Mouse (Mus musculus): ENCODE data around the gene Ano5. TPM values are rescaled to one million over a fixed set of nuclear protein-coding genes. Genes with fewer than 3 reads are reported as not detected.

Ano5 gene
- polyA plus RNA-seq, 1 experiment, result 0.95 TPM

DNA sequence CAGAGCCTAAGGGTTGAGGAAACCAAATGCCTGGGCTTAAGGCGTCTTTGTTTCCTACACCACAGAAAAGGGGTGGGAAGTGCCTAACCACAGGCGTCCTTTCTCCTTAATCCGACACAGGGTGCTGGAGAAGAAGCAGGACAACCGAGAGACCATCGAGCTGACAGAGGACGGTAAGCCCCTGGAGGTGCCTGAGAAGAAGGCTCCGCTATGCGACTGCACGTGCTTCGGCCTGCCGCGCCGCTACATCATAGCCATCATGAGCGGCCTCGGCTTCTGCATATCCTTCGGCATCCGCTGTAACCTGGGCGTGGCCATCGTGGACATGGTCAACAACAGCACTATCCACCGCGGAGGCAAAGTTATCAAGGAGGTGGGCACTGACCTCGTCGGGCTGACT, 114.3 kb downstream of the Ano5 start:
- WGBS, result 38% methylated on average over 23 of the region's 23 CpGs
- Histone ChIP-seq H3K4me3 (replicated peaks; ENCODE audit: insufficient read depth, low read depth, low read length) (no peak overlapping the region), H3K27ac (ENCODE audit: insufficient read depth, low read length) (no peak overlapping the region), H3K27me3 (ENCODE audit: control insufficient read depth, insufficient read depth, low read length) (peaks cover 1% of the 10 kb centered on the region; the same call in 1 of the 2 replicates), H3K4me1 (ENCODE audit: control insufficient read depth, insufficient read depth, low read length) (no peaks in the 10 kb centered on the region)
- TF ChIP-seq CTCF (IDR thresholded peaks at IDR 0.05; ENCODE audit: borderline replicate concordance, insufficient read depth, low read depth, low read length), result no peak
- no peak for TF ChIP-seq POLR2A (IDR thresholded peaks at IDR 0.05; ENCODE audit: borderline replicate concordance, insufficient read depth, low read length)
- no peak for DNase-seq

DNA sequence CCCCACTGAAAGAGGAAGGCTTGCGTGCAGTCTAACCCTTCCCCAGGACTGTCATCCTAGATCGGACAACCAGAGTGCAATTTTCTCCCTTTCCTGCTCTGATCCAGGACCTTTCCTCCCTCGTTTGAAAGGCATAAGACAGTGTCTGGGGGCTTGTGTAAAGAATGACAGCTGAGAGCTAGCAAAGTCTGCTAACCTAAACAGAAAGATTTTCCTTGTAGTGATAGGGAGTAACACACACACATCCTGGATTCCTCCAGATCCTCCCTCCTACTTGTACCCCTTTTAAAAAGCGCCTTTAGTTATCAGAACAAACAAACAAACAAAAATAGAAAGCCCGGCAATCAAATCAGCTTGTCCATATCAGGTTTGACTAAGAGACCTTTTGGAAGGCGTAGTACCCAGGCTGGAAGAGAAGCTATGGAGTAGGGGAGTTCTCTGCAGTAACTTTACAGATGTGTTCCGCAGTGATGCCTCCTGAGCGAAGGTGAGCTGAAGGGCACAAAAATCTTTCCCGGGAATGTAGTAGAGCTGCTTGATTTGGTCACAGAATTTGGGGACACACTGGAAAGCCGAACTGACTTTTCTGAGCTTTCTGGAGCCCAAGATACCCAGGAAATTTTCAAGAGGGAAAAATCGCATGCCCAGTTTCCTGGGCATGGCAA, 114.9 kb downstream of the Ano5 start:
- Histone ChIP-seq H3K4me3 (replicated peaks; ENCODE audit: insufficient read depth, low read depth, low read length) (no peak overlapping the region), H3K27me3 (ENCODE audit: control insufficient read depth, insufficient read depth, low read length) (peaks cover 1% of the 10 kb centered on the region; the same call in 1 of the 2 replicates), H3K4me1 (ENCODE audit: control insufficient read depth, insufficient read depth, low read length) (no peaks in the 10 kb centered on the region), H3K27ac (ENCODE audit: insufficient read depth, low read length) (no peak overlapping the region)
- TF ChIP-seq POLR2A (IDR thresholded peaks at IDR 0.05; ENCODE audit: borderline replicate concordance, insufficient read depth, low read length) (no peak), CTCF (IDR thresholded peaks at IDR 0.05; ENCODE audit: borderline replicate concordance, insufficient read depth, low read depth, low read length) (no peak)
- no peak for DNase-seq
- WGBS, result 80% methylated on average over 11 of the region's 11 CpGs

DNA sequence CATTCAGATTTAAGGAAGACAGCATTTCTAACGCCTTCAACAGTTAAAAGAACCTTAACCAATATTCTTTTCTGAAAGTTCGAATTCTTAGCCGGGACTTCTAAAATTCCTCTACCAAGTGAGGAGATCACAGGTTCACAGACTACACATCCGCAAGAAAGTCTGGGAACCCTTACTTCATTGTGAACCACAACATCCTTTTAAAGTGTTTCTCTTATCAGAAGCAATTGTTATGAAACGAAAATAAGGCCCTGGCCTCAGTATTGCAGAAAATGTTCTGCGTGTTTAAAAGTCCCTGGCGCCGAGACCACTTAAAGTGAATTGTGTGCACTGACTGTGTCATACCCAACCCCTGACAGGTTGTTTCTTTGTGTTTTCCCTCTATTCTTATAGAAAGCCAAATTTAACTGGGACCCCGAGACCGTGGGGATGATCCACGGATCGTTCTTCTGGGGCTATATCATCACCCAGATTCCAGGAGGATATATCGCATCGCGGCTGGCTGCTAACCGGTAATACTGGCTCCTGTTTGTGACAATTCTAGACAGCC, 115.7 kb downstream of the Ano5 start:
- 79% methylated on average over 16 of the region's 16 CpGs for WGBS
- TF ChIP-seq CTCF (IDR thresholded peaks at IDR 0.05; ENCODE audit: borderline replicate concordance, insufficient read depth, low read depth, low read length) (no peak), POLR2A (IDR thresholded peaks at IDR 0.05; ENCODE audit: borderline replicate concordance, insufficient read depth, low read length) (no peak)
- Histone ChIP-seq H3K27me3 (ENCODE audit: control insufficient read depth, insufficient read depth, low read length) (peaks cover 1% of the 10 kb centered on the region; the same call in 1 of the 2 replicates), H3K4me1 (ENCODE audit: control insufficient read depth, insufficient read depth, low read length) (no peaks in the 10 kb centered on the region), H3K27ac (ENCODE audit: insufficient read depth, low read length) (no peak overlapping the region), H3K4me3 (replicated peaks; ENCODE audit: insufficient read depth, low read depth, low read length) (no peak overlapping the region)
- DNase-seq, result no peak

DNA sequence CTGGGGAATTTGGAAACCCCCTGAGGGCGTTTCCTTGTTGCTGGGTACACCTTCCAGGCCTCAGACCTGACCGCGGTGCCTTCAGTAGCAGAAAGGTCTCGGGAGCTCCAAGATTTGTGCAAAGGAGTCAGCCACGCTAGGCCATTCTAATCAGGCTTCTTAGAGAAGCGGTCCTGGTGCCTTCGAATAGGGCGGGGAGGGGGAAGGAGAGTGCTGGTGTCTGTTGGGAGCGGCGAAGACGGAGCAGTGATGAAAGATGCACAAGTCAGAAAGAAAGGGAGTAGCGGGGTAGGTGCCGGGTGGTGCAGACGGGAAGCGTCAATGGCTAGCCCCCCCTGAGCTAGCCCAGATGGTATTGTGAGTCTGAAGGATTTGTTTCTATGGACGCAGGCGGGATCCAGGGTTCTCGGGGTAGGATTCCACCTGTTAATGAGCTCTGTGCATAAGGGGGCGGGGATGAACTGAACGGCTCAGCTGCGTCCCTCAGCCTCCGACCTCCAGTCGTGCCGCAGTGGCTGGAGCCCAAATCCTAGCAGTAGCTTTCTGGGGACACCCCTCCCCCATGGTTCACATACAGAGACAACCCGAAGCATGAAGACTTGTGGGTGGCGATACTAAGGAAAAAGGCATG, 116.3 kb downstream of the Ano5 start:
- no peak for TF ChIP-seq POLR2A (IDR thresholded peaks at IDR 0.05; ENCODE audit: borderline replicate concordance, insufficient read depth, low read length)
- 17% methylated on average over 26 of the region's 26 CpGs for WGBS
- peaks cover 1% of the 10 kb centered on the region; the same call in 1 of the 2 replicates for H3K27me3 ChIP-seq (ENCODE audit: control insufficient read depth, insufficient read depth, low read length)
- no peak overlapping the region for H3K4me3 ChIP-seq (replicated peaks; ENCODE audit: insufficient read depth, low read depth, low read length)
- DNase-seq, result no peak
- H3K27ac ChIP-seq (ENCODE audit: insufficient read depth, low read length), result no peak overlapping the region
- H3K4me1 ChIP-seq (ENCODE audit: control insufficient read depth, insufficient read depth, low read length), result no peaks in the 10 kb centered on the region

GRCm38 (mm10) chr7:51627666-51628065, 116.8 kb downstream of the Ano5 start:
- no peaks in the 10 kb centered on the region for H3K4me1 ChIP-seq (ENCODE audit: control insufficient read depth, insufficient read depth, low read length)
- peaks cover 1% of the 10 kb centered on the region; the same call in 1 of the 2 replicates for H3K27me3 ChIP-seq (ENCODE audit: control insufficient read depth, insufficient read depth, low read length)
- no peak for DNase-seq
- TF ChIP-seq POLR2A (IDR thresholded peaks at IDR 0.05; ENCODE audit: borderline replicate concordance, insufficient read depth, low read length) (no peak), CTCF (IDR thresholded peaks at IDR 0.05; ENCODE audit: borderline replicate concordance, insufficient read depth, low read depth, low read length) (no peak)
- no peak overlapping the region for H3K27ac ChIP-seq (ENCODE audit: insufficient read depth, low read length)
- no peak overlapping the region for H3K4me3 ChIP-seq (replicated peaks; ENCODE audit: insufficient read depth, low read depth, low read length)
- 40% methylated on average over 9 of the region's 9 CpGs for WGBS

DNA sequence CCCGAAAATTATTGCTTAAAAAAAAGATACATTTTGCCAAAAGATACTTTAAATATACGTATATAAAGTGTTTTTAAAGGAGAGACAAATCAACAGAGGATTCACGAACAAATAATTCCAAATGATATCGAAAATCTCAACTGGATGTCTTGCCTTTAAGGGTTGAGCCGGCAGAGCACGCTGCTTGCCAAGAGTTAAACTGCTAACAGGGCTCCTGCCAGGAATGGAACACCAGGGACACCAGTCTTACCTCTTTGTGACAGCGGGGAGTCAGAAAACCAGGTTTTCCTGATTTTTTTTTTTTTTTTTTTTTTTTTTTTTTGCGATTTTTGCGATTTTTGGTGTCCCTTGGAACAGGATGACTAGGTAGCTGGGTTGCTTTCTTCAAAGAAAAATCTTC, 117.5 kb downstream of the Ano5 start:
- WGBS, result 28% methylated on average over 9 of the region's 9 CpGs
- Histone ChIP-seq H3K4me3 (replicated peaks; ENCODE audit: insufficient read depth, low read depth, low read length) (no peak overlapping the region), H3K27ac (ENCODE audit: insufficient read depth, low read length) (no peak overlapping the region), H3K27me3 (ENCODE audit: control insufficient read depth, insufficient read depth, low read length) (peaks cover 1% of the 10 kb centered on the region; the same call in 1 of the 2 replicates), H3K4me1 (ENCODE audit: control insufficient read depth, insufficient read depth, low read length) (no peaks in the 10 kb centered on the region)
- peak in 1 of 2 experiments; percentile 26 for DNase-seq
- no peak for TF ChIP-seq POLR2A (IDR thresholded peaks at IDR 0.05; ENCODE audit: borderline replicate concordance, insufficient read depth, low read length)
- TF ChIP-seq CTCF (IDR thresholded peaks at IDR 0.05; ENCODE audit: borderline replicate concordance, insufficient read depth, low read depth, low read length), result no peak

DNA sequence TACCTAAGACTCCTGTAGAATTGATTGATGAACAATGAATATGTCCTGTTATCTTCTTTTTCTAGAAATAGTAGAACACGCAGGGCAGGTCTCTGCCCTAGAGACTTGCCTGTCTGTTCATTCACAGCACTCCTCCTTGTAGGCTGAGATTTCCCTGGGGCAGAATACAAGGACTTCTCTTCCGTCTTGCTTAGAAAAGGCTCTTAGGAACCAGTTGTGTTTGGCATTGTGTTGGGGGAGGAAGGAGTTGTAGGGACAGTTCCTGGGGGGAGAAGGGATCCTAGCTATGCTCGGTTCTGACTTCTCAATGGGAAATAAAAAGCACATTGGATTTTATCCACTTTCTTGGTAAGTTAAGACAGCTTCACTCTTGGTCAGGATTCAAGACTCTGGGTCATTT, 118.4 kb downstream of the Ano5 start:
- Histone ChIP-seq H3K27ac (ENCODE audit: insufficient read depth, low read length) (no peak overlapping the region), H3K4me1 (ENCODE audit: control insufficient read depth, insufficient read depth, low read length) (no peaks in the 10 kb centered on the region), H3K27me3 (ENCODE audit: control insufficient read depth, insufficient read depth, low read length) (peaks cover 1% of the 10 kb centered on the region; the same call in 1 of the 2 replicates), H3K4me3 (replicated peaks; ENCODE audit: insufficient read depth, low read depth, low read length) (no peak overlapping the region)
- 82% methylated on average over 3 of the region's 3 CpGs for WGBS
- DNase-seq, result no peak
- TF ChIP-seq CTCF (IDR thresholded peaks at IDR 0.05; ENCODE audit: borderline replicate concordance, insufficient read depth, low read depth, low read length), result no peak
- TF ChIP-seq POLR2A (IDR thresholded peaks at IDR 0.05; ENCODE audit: borderline replicate concordance, insufficient read depth, low read length), result no peak

- H3K27me3 ChIP-seq (ENCODE audit: control insufficient read depth, insufficient read depth, low read length), result no peaks in the 10 kb centered on the region; the same call in 1 of the 2 replicates
- no peaks in the 10 kb centered on the region for H3K4me1 ChIP-seq (ENCODE audit: control insufficient read depth, insufficient read depth, low read length)
- H3K27ac ChIP-seq (ENCODE audit: insufficient read depth, low read length), result no peak overlapping the region
- WGBS, result 70% methylated on average over 3 of the region's 3 CpGs
- DNase-seq, result no peak
- TF ChIP-seq CTCF (IDR thresholded peaks at IDR 0.05; ENCODE audit: borderline replicate concordance, insufficient read depth, low read depth, low read length) (no peak), POLR2A (IDR thresholded peaks at IDR 0.05; ENCODE audit: borderline replicate concordance, insufficient read depth, low read length) (no peak)
- no peak overlapping the region for H3K4me3 ChIP-seq (replicated peaks; ENCODE audit: insufficient read depth, low read depth, low read length)
These were observed 120.3 kb downstream of the Ano5 start for GRCm38 (mm10) chr7:51631171-51631570.

All from cerebellum, adult 2 months (tissue).